Mouse (Mus musculus): ENCODE data around the gene Itfg2. TPM values are rescaled to one million over a fixed set of nuclear protein-coding genes. Genes with fewer than 3 reads are reported as not detected.
"Not testable (repeated sequence)": the region's sequence is repeated elsewhere in the genome, so short reads cannot be mapped to it uniquely, and the experiment has no call there.

The Itfg2 gene
- polyA plus RNA-seq, 1 experiment: 15.2 TPM

DNA sequence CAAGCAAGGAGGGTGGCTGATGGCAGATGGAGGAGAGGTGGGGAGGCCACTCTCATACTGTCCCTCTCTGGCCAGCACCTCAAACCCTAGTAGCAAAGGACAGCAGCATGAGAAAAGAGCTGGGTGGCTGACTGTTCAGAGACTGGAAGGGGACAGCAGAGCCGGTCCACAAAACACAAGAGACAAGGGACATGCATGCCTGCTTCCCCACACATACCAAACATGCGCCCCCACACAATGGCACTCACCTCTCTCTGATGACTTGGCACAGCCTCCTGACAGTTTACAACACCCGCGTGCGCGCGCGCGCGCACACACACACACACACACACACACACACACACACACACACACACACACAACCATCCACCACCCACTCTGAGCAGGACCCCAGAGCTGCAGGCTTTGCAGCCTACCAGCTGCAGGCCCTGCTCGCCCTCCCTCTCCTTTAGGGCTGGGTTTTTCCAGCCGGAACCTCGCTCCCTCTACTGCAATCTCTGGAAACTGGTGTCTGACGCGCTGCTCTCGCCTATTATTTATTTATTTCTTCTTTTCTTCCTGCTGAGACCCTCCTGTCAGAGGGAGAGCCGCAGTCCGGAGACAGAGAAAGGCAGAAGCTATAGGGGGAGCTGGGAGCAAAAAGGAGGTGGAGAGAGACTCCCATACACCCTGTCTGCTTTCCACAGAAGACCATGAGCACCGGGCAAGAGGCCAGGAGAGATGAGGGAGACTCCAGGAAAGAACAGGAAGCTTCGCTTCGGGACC, 25.1 kb downstream of the Itfg2 start:
- H3K4me3 ChIP-seq (ENCODE audit: insufficient read depth, low read length): no peak overlapping the region
- TF ChIP-seq POLR2A (IDR thresholded peaks at IDR 0.05; ENCODE audit: low read depth, low read length) (no peak), CTCF (IDR thresholded peaks at IDR 0.05; ENCODE audit: borderline replicate concordance, insufficient read depth, low read length) (no peak)
- H3K27ac ChIP-seq (ENCODE audit: insufficient read depth, low read length): no peak overlapping the region
- peaks cover 3% of the 10 kb centered on the region; the same call in 1 of the 2 replicates for H3K4me1 ChIP-seq (ENCODE audit: control insufficient read depth, insufficient read depth, low read length)

DNA sequence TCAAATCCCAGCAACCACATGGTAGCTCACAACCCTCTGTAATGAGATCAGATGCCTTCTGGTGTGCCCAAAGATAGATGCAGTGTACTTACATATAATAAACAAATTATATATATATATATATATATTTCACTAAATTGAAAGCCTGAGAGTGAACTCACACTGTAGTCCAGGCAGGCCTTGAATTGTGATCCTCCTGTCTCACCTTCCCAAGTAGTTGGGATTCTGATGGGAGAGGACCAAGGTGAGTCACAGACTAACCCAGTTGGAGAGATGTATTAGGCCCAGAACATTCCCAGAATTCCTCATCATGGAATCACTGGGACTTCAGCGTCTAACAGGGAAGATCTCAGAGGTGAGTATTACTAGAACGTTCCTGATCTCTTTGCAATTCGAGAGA, 25.7 kb downstream of the Itfg2 start, which contains the start of gene Nrip2:
Nrip2 (plus strand) TSS at position 301 of the 400 bp plus-strand sequence.
- no peak within 1 kb of the TSS for H3K4me3 ChIP-seq (ENCODE audit: insufficient read depth, low read length)
- TF ChIP-seq CTCF (IDR thresholded peaks at IDR 0.05; ENCODE audit: borderline replicate concordance, insufficient read depth, low read length) (no peak), POLR2A (IDR thresholded peaks at IDR 0.05; ENCODE audit: low read depth, low read length) (no peak)
- H3K27ac ChIP-seq (ENCODE audit: insufficient read depth, low read length): no peak within 1 kb of the TSS

DNA sequence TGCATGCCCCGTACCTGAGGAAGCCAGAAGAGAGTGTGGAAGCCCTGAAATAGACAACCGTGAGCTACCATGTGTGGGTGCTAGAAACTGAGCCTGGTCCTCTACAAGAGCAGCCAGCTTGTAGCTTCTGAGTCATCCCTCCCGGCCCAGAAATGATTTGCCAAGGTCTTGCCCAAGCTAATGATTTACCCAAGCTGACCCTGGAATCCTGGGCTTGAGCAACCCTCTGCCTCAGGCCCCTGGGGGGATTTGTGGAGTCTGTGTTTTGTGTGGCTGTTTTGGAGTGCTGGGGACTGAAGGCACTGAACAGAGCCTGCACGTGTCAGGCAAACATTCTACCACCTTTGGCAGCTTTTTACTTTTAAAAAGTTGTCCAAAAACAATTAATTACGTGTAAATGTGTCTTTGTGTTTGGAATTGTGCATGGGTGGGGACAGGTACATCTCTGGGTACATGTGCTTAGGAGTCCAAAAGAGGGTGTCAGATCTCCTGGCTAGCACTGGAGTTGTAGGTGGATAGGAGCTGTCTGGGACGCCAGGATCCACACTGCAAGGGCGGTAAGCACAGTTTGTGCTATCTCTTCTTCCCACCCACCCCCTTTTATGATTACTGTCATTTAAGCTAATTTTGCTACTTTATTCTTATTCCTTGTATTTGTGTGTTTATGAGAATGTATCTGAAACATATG, 27.0 kb downstream of the Itfg2 start:
- H3K4me3 ChIP-seq (ENCODE audit: insufficient read depth, low read length): no peak overlapping the region
- no peak overlapping the region for H3K27ac ChIP-seq (ENCODE audit: insufficient read depth, low read length)
- no peak for TF ChIP-seq POLR2A (IDR thresholded peaks at IDR 0.05; ENCODE audit: low read depth, low read length)
- TF ChIP-seq CTCF (IDR thresholded peaks at IDR 0.05; ENCODE audit: borderline replicate concordance, insufficient read depth, low read length): no peak
- peaks cover 3% of the 10 kb centered on the region; the same call in 1 of the 2 replicates for H3K4me1 ChIP-seq (ENCODE audit: control insufficient read depth, insufficient read depth, low read length)

More for the DNA sequence above, 25.7 kb downstream of the Itfg2 start, which contains the start of gene Nrip2:
- H3K4me1 ChIP-seq (ENCODE audit: control insufficient read depth, insufficient read depth, low read length): peaks cover 3% of the 10 kb centered on the region; the same call in 1 of the 2 replicates

DNA sequence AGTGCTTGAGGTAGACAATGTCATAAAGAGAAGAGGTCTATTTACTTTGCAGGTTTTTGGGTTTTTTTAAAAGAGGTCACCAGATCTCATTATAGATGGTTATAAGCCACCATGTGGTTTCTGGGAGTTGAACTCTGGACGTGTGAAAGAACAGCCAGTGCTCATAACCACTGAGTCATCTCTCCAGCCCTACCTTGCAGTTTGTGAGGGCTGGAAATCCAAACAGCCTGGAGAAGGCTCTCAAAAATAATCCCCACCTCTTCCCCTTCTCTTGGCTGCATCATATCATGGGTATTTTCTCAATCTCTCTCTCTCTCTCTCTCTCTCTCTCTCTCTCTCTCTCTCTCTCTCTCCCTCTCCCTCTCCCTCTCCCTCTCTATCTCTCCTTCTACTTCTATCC, 34.0 kb downstream of the Itfg2 start:
- TF ChIP-seq POLR2A (IDR thresholded peaks at IDR 0.05; ENCODE audit: low read depth, low read length) (no peak), CTCF (IDR thresholded peaks at IDR 0.05; ENCODE audit: borderline replicate concordance, insufficient read depth, low read length) (no peak)
- Histone ChIP-seq H3K27ac (ENCODE audit: insufficient read depth, low read length) (no peak overlapping the region), H3K4me3 (ENCODE audit: insufficient read depth, low read length) (no peak overlapping the region), H3K4me1 (ENCODE audit: control insufficient read depth, insufficient read depth, low read length) (no peaks in the 10 kb centered on the region)

DNA sequence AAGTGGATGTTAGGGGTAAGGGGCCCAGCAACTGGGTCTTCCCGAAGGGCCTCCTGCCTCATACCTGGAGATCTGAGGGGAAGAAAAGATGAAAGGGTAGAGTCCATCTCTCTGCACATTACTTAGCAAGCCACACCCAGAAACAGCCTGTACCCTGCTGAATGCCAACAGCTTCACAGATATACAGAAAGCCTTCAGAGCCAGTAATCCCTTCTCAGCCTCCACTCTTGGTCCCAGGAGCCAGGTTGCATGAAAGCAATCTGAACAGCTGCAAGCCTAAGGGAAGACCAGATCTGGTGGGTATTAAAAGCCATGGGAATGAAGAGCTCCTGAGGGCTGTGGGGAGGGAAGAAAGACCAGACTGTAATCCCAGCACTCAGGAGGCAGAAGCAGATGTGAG, 35.5 kb downstream of the Itfg2 start:
- no peak for TF ChIP-seq CTCF (IDR thresholded peaks at IDR 0.05; ENCODE audit: borderline replicate concordance, insufficient read depth, low read length)
- no peak overlapping the region for H3K27ac ChIP-seq (ENCODE audit: insufficient read depth, low read length)
- no peak overlapping the region for H3K4me3 ChIP-seq (ENCODE audit: insufficient read depth, low read length)
- H3K4me1 ChIP-seq (ENCODE audit: control insufficient read depth, insufficient read depth, low read length): no peaks in the 10 kb centered on the region

DNA sequence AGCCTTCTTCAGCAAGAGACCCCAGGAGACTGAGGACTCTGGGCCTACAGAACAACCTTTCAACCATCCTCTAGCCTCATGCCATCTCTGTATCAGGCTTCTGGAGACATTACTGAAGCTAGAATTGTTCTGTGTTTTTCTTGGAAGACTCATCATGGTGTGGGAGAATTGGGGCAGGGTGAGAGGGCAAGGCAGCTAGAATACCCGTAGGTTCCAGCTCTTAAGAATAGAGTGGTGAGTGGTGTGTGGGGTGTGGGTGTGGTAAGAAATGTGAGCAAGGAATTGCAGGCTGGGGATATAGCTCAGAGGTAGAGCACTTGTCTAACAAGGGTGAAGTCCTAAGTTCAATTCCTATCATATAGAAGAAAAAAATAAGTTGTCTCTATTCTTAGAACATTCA, 39.7 kb downstream of the Itfg2 start:
- H3K4me3 ChIP-seq (ENCODE audit: insufficient read depth, low read length): no peak overlapping the region
- H3K27ac ChIP-seq (ENCODE audit: insufficient read depth, low read length): no peak overlapping the region
- no peaks in the 10 kb centered on the region for H3K4me1 ChIP-seq (ENCODE audit: control insufficient read depth, insufficient read depth, low read length)
- TF ChIP-seq POLR2A (IDR thresholded peaks at IDR 0.05; ENCODE audit: low read depth, low read length) (no peak), CTCF (IDR thresholded peaks at IDR 0.05; ENCODE audit: borderline replicate concordance, insufficient read depth, low read length) (no peak)

DNA sequence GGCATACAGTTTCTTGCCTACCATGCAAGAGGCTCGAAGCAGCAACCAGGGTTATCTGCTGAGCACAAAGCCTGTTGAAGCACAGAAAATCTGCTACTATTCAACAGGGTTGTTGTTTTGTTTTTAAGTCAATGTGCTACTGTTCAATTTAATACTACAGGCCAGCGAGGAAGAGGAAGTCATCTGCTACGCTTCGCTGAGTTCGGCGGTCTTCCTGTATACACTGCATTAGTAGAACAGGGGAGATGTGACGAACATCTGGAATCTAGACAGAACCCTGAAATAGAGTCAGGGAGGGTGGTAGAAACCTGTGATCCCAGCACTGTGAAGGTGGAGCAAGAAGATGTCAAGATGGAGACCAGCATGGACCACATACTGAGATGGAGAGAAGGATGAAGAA, 41.0 kb downstream of the Itfg2 start:
- no peaks in the 10 kb centered on the region for H3K4me1 ChIP-seq (ENCODE audit: control insufficient read depth, insufficient read depth, low read length)
- H3K27ac ChIP-seq (ENCODE audit: insufficient read depth, low read length): no peak overlapping the region
- H3K4me3 ChIP-seq (ENCODE audit: insufficient read depth, low read length): no peak overlapping the region
- no peak for TF ChIP-seq CTCF (IDR thresholded peaks at IDR 0.05; ENCODE audit: borderline replicate concordance, insufficient read depth, low read length)
- no peak for TF ChIP-seq POLR2A (IDR thresholded peaks at IDR 0.05; ENCODE audit: low read depth, low read length)

DNA sequence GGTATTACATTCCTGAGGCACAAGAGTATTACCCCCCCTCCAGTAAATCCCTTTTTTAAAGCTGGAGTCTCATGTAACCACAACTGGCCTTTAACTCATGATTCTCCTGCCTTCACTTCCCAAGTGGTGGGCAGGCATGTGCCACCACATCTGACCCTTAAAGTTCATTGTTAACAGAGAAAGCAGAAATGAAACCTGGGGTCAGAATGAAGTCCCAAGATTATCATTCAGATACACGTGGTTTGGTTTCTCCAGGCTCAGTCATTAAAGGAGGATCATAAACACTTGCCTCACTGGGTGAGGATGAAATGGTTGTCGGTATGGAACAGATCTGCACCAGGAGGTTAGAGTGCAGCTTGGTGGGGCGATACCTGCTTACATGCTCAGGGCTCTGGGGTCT, 43.5 kb downstream of the Itfg2 start:
- TF ChIP-seq POLR2A (IDR thresholded peaks at IDR 0.05; ENCODE audit: low read depth, low read length): no peak
- TF ChIP-seq CTCF (IDR thresholded peaks at IDR 0.05; ENCODE audit: borderline replicate concordance, insufficient read depth, low read length): no peak
- Histone ChIP-seq H3K4me3 (ENCODE audit: insufficient read depth, low read length) (no peak overlapping the region), H3K4me1 (ENCODE audit: control insufficient read depth, insufficient read depth, low read length) (no peaks in the 10 kb centered on the region), H3K27ac (ENCODE audit: insufficient read depth, low read length) (no peak overlapping the region)

DNA sequence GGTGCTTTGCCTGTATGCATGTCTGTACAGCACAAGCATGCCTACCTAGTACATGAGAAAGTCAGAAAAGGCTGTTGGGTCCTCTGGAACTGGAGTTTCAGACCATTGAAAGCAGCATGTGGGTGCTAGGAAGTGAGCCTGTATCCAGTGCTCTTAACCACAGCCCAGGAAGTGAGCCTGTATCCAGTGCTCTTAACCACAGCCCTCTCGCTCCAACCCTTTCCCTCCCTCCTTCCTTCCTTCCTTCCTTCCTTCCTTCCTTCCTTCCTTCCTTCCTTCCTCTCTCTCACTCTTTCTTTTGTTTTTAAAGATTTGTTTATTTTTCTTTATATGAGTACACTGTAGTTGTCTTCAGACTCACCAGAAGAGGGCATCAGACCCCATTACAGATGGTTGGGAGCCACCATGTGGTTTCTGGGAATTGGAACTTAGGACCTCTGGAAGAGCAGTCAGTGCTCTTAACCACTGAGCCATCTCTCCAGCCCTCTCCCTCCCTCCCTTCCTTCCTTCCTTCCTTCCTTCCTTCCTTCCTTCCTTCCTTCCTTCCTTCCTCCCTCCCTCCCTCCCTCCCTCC, 44.0 kb downstream of the Itfg2 start:
- not testable (repeated sequence) for H3K27ac ChIP-seq (ENCODE audit: insufficient read depth, low read length); H3K4me3 ChIP-seq (ENCODE audit: insufficient read depth, low read length); H3K4me1 ChIP-seq (ENCODE audit: control insufficient read depth, insufficient read depth, low read length)

DNA sequence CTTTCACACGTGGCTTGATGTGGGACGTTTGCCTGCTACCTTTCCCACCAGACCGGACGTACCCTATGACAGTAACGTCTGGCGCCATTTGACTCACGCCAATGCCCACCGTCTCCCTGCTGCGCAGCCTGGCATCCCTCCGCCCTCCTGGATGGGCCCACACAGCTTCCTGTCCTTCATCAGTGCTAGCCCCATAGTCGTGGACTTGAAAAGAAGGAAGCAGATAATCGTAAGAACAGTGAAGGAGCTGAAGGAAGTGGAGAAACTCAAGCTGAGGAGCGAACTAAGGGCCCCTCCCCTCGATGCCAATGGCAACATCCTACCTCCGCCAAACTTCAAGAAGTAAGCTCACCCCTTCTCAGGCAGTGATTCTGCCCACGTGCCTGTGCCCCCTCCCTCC, 45.1 kb downstream of the Itfg2 start:
- H3K4me1 ChIP-seq (ENCODE audit: control insufficient read depth, insufficient read depth, low read length): no peaks in the 10 kb centered on the region
- H3K4me3 ChIP-seq (ENCODE audit: insufficient read depth, low read length): no peak overlapping the region
- no peak for TF ChIP-seq CTCF (IDR thresholded peaks at IDR 0.05; ENCODE audit: borderline replicate concordance, insufficient read depth, low read length)
- H3K27ac ChIP-seq (ENCODE audit: insufficient read depth, low read length): no peak overlapping the region

Measured in embryonic fibroblast, embryonic 13.5 days (primary cell).